Mouse (Mus musculus) NIH3T3 (cell line): ENCODE measurements around the gene Map3k13.
A peak's percentile ranks its signal among the peaks of the same experiment; 100 is the strongest.
"Not testable (repeated sequence)": the region's sequence is repeated elsewhere in the genome, so short reads cannot be mapped to it uniquely, and the experiment has no call there.

Experiments
- DNase-seq: peaks from one replicate; pipeline ENCODE4 v3.0.0-alpha.2; 2012; ENCODE audit warnings: low read depth

The Map3k13 gene

GRCm38 (mm10) chr16:21908906-21909305 lies 114.8 kb downstream of the Map3k13 start:
- DNase-seq, result not testable (repeated sequence)

DNA sequence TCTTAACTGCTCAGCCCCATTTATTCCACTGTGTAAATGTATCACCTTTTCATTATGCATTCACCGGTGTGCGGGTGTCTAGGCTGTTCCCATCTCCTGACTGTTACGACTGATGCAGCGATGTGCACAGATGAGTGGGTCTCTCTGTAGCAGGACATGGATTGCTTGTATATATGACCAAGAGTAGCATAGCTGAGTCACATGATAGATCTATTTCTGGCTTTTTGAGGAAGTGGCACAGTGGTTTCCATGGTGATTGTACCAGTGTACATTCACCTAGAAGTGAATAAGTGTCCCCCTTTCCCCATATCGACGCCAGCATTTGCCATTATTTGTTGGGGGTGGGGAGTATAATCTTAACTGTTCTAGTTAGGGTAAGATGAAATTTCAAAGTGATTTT lies 119.2 kb downstream of the Map3k13 start:
- DNase-seq, result no peak

DNA sequence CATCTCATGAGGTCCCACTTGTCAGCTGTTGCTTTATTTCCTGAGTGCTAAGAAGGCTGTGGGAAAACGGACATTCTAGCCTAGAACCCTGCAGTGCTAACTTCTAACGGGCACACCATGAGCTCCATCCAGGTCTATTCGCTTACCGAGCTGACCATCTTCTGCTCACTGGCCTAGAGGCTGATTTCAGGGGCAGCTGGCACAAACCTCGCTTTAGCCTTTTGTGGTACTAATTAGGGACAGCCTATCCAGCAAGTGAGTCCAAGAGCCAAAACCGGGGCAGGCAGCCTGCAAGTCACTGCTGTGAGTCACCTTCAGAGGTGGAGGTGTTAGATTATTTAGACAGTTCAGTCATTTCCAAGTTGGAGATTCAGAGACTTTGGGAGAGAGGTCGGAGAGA lies 122.5 kb downstream of the Map3k13 start:
- DNase-seq, result no peak

GRCm38 (mm10) chr16:21928471-21928870 lies 134.3 kb downstream of the Map3k13 start:
- DNase-seq, result no peak

DNA sequence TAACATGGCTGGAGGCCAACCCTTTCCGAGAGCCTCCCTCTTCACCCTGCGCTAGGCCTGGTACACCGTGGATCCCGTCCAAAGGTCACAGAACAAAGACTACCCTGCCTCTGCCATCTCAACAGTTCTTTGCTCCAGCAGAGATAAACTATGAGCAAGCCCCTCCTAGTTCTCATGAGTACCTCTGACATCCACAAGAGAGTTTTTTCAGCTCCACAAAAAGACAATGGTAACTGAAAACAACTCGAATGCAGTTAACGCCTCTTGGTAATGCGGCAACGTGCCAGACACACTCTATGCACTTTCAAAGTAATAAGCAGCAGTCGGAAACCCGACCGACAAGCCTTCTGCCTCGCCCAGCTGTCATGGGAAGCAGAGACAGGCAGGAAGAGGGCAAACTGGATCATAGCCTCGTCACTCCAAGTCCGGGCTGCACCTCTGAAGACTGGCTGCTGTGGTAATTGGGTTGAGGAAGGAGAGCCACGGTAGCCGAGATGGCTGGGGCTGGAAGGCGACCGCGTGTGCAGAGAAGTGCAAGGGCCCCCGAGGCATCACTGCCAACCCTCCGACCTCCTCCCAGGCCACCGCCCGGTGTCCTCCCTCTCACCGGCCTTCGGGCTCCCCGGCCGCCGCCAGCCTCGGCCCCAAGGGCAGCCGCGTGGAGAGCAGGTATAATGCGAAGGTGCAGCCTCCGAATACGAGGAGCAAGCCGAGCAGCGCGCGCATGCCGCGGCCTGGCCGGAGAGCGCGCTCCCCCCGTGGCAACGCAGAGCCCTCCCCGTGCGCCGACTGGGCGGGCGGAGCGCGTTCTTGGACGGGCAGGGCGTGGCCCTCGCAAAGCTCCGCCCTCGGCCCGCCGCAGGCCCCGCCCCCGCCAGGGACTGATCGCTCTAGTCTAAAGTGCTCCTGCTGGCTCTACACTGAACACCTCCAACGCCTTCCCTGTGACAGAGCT lies 152.9 kb downstream of the Map3k13 start, which contains the start of gene Tmem41a:
TSS of gene Tmem41a (minus strand) at position 792 of the 955 bp plus-strand sequence.
- DNase-seq, result peak; percentile 93

DNA sequence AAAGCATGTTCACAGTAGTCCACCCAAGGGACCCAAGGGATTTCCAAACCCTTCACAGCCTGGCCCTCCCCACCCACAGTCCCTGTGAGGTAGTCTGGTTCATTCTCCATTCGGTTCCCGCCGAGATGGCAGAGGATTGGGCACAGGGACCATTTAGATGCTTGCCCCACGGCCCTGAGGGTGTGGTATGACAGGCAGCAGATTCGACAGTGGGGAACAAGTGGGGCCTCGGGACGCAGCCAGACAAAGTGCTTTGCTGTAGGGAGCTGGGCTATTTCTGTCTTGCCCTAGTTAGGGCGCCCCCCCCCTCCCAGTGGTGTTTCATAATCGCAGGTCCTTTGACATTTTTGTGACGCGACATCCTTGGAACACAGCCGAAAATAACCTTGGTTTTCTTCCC lies 161.4 kb downstream of the Map3k13 start:
- peak; percentile 65 for DNase-seq

DNA sequence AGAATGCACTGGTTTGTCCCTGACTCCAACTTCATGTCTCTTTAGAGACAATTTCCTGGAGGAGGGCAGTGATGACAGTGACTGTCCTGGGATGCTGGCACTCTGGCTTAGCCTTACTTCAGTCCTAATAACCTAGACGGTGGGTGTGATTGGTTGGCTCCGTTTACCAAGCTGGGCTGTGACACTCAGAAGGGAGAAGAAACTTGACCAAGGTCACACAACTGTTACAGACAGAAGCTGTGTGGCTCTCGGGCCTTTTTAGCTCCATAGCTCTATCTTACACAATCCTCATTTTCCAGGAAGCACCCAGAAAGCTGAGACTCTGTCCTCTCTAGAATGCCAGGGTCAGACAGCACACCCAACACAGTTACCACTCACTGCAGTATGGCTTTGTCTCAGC lies 171.4 kb downstream of the Map3k13 start:
- no peak for DNase-seq

GRCm38 (mm10) chr16:21969874-21970273 lies 175.7 kb downstream of the Map3k13 start:
- no peak for DNase-seq

- DNase-seq, result no peak
Measured at GRCm38 (mm10) chr16:21970536-21970935, 176.4 kb downstream of the Map3k13 start.

- no peak for DNase-seq
Measured at GRCm38 (mm10) chr16:21971446-21971845, 177.3 kb downstream of the Map3k13 start.

- DNase-seq, result peak; percentile 90
Measured at GRCm38 (mm10) chr16:21976203-21976602, 182.1 kb downstream of the Map3k13 start.

GRCm38 (mm10) chr16:21977347-21977746 lies 183.2 kb downstream of the Map3k13 start:
- no peak for DNase-seq
